Mouse (Mus musculus) skeletal muscle tissue, adult 2 months (tissue): ENCODE data around the gene Ndufaf7.

Experiments
- DNase-seq: peaks from one replicate; pipeline ENCODE4 v3.0.0-alpha.2; 2012; ENCODE audit warnings: low read depth, low spot score

Ndufaf7 gene

DNA sequence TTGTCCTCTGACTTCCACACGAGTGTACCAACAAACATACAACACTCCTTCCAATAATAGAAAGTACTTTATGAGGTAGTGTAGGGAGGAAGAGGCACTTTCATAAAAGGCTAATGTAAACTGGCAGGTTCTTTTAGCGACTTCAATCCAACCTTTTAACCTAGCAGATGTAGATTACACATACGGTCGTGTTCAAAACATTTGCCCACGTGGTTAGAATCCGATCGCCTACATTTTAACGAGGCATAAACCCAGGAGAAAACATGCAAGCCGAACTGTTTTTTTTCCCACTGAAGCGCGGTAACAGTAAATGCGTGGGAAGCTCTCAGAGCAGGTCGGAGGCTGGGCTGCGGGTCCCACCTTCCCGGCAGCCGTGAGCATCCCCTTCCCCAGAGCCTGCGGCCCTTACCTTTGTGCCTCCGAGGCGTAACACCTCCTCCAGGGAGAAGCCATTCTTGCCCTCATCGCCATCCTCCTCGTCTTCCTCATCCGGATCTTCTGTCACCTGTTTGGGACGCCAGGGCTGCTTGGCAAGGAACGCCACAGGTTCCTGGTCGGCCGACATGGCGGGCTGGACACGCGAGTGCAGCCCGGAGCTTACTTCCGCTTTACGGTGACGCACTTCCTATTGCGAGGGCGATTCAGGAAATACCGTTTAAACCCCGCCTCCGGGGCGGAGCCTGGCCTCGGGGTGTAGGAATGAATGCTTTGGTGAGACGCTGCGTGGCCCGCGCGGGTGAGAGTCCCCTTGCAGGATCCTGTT is at the start of gene Ndufaf7, which contains the start of gene Cebpz:
Gene Ndufaf7, plus strand, starts transcription at position 671 of the 763 bp plus-strand sequence.
Gene Cebpz, minus strand, starts transcription at position 601 of the 763 bp plus-strand sequence.
- peak; percentile 89 for DNase-seq

DNA sequence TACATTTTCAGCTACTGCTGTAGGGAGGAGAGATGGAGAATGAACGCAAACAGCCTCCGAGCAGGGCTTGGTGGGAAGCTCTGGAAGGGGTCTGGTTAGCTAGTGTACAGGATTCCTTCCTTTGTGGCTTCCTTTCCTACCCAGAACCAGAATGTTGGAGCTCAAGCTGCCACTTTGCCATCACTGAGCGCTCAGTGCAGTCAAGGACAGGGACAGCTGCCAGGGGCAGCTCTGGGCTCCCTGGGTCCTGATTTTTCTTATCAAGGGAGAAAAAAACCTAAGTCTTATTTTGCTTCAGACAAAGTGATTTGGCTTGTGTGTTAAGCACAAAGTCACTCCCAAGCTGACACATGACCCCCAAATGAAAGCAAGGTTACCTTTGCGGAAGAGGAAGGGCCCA is 48.4 kb upstream of the Ndufaf7 start:
- DNase-seq: no peak

DNA sequence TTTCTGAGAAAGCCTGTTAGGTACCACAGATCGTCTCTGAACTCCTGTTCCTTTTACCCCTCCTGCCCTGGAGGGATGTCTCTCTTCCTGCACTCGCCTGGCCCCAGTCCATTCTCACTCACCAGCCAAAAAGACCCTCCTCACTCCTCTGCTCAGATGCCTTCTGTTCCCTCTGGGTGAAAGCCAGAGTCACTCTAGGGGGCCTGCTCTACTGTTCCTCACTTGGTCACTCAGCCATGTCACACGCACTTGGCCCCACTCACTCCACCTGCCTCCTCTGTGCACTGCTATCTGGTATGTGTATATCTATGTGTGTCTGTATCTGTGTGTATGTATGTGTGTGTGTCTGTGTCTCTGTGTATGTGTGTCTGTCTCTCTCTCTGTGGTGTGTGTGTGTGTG is 47.8 kb upstream of the Ndufaf7 start:
- DNase-seq: no peak

DNA sequence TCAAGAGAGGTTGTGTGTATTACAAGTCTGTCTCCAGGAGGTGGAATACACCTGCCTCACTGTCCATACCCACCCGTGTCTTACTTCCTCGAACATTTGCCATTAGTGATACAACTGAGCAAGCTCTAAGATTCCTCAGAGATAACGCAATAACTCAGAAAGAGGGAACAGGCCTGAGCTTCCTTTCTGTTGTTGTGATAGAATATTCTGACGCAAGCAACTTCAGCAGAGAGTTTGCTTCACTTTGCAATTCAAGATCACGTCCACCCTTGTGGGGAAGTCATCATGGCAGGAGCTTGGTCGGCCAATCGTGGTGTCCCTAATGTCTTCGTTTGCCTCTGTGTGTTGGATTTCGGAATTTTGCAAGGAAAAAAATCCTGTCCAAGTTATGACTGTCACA is 45.9 kb upstream of the Ndufaf7 start:
- DNase-seq: no peak

DNA sequence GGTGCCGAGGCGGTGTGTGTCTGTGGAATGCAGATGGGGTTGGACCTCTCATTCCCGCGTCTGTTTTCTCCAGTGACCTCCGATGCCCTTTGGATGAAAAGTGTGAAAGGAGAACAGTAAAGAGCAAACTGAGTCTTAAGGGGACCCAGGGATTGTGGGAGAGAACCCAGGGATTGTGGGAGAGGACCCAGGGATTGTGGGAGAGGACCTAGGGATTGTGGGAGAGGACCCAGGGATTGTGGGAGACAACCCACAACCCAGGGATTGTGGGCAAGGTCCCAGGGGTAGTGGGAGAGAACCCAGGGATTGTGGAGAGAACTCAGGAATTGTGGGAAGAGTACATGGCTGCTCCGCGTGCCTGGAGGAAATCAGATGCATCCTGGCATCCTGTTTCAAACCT is 41.9 kb upstream of the Ndufaf7 start:
- DNase-seq: no peak

DNA sequence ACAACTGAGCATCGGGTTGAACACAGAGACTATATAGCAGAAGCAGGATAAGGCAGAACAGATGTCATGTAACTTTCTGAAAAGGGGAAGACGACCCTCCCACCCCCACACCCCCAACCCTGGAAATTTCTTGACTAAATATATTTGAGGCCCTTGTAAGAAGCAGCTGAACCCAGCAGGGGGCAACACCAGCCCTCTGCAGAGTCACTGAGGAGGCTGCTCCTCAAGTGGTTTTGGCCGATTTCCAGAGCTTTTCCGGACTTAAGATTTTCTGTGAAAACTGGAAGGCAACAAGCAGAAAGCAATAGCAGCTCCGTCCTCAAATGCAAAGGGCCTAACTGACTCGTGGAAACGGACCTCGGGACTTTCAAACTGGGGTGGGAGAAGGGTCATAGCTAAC is 41.5 kb upstream of the Ndufaf7 start:
- peak; percentile 52 for DNase-seq

DNA sequence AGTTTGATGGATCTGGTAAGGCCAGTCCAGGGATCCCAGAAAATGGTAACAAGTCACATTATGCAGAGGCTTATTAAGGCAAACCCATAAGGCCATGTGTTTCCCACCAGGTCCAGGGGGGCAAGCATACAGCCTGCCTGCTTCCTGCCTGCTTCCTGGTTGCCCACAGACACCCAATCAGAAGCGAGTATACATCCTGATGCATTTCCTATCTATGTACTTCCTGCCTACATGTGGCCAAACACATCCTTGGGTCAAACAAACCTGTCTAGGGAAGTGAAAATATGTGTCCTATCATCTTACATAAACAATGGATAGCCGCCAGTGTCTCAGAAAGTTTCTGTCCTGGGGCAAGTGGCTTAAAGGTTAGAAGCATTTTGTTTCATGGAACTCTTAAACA is 33.8 kb upstream of the Ndufaf7 start:
- no peak for DNase-seq

DNA sequence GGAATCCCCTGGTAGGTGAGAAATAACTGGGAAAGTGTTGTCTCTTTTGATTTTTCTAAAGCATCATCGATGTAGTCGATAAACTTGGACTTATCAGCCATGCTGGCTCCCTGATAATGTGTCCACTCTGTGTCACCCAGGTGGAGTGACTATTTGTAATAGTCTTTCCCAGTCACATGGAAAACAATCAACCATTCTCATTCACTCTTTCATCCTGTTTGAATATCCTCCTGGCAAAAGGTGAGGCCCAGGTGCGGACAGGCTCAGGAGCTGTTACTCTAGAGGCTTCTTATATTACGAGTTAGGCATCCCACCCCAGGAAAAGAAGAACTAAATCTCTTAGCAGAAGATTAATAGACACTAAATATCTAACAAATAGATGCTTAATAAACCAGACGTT is 30.0 kb upstream of the Ndufaf7 start, which contains the start of gene Sult6b1:
Gene Sult6b1, minus strand, starts transcription at position 101 of the 400 bp plus-strand sequence.
- no peak for DNase-seq

DNA sequence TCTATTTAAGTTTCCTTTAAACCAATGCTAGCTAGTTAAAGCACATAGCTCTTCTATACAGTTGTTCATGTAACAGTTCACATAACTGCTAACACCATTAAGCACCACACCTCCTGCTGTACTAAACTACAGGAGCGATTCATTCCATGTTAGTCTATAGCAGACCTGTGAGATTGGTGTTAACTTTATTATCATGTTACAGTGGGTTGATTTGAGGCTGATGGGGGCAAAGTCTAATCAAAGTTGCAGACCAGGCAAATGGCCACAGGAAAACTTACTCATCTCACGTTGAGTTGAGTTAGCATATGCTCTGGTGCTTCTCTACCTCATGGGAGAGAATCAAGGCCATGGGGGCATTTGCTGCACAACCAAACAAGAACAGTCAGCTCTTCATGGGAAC is 27.6 kb upstream of the Ndufaf7 start:
- DNase-seq: no peak

DNA sequence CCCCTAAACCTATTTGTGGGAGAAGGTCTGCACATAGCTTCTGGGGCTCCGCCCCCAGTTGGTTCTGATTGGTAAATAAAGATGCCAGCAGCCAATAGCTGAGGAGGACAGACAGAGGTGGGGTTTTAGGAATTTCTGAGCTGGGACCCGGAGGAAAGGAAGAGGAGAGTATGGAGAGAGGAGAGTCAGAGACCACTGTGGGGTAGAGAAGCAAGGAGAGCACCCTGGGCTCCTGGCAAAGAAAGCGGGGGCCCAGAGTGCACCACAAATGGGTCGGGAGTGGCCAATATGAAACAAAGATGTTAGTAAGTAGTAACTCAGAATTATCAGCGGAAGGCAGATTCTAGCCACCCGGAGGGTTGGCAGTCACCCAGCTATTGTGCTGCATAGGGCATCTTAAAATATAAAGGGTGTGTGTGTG is 24.1 kb upstream of the Ndufaf7 start:
- DNase-seq: no peak

DNA sequence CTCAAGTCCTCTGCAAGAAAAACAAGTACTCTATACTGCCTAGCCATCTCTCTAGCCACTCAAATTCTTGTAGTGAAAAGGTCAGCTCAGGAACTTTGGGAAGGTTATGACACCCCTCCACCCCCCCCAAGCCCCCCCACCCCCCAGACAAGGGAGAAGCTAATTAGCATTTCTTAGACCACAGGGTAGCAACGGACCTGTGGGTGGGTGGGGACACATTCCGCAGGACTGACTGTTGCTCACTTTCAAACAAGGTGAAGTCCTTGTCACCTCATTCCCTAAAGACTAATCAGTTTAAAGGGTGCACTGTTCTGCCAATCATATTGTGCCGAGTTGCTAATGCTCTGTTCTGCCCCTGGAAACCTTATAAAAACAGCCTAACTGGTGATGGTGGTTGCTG is 23.0 kb upstream of the Ndufaf7 start:
- DNase-seq: no peak

DNA sequence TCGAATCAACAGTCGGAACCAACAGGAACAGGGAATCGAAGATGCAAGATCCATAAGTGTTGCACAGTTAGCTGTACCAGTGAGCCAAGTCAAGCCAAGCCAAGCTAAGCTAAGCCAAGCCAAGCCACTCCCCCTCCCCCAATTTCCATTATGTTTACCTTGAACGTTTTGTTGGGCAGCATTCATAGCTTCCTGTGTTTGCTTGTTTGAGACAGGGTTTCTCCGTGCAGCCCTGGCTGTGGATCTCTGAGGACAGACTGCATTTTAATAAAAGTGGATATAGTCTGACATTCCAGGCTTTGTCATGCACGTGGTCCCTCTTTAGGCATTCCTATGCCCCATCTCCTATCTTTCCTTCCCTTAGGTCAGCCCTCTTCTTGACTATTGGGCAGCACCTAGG is 21.2 kb upstream of the Ndufaf7 start:
- DNase-seq: no peak

DNA sequence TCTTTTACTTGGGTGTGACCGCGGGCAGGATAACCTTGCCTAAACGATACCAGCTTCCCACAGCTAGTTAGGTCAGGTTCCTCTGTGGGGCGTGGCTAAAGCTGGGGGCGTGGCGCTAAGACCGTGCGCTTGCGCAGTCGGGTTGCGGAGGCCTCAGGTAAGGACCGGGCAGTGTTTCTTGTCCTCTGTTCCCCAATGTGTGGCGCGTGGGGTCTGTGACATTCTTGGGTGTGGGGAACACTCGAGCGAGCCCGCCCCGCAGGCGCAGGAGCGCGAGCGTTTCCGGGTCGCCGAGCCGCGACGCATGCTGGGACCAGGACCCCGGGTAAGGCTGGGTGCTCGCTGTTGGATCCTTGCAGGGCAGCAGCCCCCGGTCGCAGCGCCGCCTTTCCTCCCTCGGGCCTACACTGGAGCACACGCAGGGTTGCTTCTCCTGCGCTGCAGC is 20.5 kb upstream of the Ndufaf7 start, which contains the start of gene Cebpzos:
Gene Cebpzos, plus strand, starts transcription at position 132 of the 445 bp plus-strand sequence.
- peak; percentile 80 for DNase-seq

DNA sequence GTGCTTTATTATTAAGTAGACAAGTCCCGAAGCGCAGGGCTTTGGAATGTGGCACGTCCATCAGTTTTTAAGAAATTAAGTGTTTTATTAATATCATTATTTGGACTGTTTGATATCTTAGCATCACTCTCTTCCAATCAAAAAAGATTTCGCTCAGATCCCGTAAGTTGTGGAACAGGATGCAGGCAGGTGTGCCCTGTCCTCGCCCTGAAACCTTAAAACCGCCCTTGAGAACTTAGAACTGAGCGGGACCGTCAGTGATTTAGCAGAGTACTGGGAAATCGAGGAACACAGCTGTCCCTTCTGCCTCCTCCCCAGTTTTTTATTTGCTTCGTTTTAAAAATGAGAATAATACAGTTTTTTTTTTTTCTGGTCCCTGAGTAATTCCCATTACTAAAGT is 20.0 kb upstream of the Ndufaf7 start:
- no peak for DNase-seq

DNA sequence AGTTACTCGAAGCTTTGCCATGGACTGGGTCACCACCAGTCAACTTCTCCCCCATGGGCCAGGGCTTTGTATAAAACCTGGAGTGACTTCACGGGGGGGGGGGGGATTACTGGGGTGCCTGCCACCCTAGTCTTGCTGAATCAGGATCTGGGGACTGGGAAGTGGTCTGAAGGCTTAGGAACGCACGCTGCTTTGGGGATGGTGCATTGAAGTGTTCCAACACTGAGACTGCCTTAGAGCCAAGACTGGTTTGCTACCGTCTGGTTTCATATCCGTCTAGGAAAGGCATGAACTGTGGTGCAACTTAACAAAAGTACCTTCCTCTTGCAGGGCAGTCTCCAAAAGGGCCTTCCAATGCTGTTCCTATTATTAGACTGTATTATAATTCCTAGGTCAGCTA is 19.2 kb upstream of the Ndufaf7 start:
- DNase-seq: no peak

DNA sequence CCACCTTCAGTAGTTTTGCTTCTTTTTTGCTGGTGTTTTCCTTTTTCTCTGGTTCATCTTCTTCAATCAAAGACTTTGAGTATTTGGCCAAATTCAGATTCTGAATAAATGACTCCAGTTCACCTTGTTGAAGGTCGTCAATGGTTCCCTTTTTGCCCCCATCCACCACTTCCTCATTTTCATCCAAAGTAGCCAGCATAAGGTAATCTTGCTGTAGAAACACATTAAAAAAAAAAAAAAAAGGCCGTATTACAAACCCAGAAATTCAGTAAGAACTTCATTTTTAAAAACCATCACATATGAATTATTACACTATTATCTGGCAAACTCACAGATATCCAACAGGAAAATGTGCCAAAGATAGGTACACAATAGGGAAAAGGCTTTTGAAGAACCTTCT is 1.1 kb upstream of the Ndufaf7 start:
- no peak for DNase-seq

DNA sequence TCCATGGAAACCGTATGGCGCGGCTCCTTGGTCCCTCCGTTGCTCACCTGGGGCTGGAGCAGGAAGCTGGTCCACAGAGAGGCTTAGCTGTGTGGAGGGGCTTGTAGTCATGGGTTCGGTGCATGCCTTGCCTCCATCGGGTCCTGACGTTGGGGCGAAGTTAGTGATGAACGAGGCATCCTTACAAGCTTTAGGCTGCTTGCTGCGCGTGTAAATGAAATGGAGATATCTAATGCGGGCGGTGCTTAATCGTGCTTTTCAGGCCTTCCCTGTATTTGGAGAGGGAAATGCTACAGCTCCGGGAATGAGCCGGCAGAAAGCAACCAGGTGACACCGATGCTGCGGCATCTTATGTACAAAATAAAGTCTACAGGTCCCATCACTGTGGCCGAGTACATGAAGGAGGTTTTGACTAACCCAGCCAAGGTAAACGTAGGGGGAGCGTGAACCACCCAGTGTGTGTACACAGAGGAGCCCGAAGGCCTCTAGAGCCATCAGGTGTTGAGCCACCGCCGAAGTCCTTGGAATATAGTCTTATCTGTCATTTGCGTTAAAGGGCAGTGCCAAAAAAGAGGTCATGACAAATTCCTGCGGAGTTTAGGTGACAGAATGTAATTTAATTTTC is 405 bp downstream of the Ndufaf7 start:
- no peak for DNase-seq

DNA sequence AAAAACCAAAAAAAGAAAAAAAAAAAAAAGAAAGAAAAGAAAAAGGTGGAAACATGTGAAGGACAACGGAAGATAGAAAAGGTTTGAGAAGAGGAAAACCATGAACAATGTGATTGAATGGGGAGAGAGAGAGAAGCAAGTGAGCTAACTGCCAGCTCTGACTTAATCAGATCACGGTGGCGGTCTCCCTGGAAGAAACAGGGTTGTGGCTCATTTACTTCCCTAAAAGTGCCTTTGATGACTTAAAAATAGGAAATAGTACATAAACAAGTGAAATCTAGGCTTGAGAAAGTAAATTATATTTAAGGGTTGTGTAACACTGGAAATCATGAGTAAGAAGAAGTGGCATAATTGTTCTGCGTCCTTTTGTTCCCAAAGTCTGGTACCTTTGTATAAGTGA is 2.0 kb downstream of the Ndufaf7 start:
- no peak for DNase-seq

DNA sequence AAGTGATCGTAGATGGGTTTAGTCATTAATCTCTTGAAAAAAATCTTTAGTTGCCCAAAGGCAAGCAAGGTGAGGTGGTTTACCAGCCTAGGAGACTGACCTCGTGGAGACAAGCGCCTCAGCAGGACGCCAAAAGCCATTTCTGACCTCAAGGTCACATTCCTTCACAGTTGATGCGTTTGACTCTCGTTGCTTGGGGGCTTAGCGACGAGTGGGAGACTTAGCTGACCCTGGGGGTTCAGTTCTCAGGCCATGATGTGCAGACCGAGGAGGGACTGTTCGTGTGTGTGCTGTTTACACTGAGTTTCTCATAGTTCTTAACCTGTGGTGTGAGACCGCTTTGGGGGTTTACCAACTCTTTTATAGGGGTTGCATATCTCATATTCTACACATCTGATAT is 5.6 kb downstream of the Ndufaf7 start:
- no peak for DNase-seq

DNA sequence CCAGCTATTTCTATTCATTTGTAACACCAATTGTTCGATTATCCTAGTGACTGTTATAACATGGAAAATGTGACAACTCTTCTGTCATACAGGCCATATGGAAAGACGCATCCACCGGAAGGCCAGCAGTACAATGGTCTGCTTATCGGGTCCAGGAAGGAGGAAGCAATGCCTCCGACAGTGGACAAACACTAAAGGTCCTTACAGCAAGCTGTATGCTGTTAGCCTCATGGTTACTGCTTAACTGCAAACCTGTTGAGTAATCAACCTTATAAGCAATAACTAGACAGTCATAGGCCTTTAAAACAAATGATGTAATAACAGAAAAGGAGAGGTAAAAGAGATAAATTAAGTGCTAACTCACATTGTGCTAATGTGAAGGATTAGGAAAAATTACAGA is 14.3 kb downstream of the Ndufaf7 start:
- no peak for DNase-seq

DNA sequence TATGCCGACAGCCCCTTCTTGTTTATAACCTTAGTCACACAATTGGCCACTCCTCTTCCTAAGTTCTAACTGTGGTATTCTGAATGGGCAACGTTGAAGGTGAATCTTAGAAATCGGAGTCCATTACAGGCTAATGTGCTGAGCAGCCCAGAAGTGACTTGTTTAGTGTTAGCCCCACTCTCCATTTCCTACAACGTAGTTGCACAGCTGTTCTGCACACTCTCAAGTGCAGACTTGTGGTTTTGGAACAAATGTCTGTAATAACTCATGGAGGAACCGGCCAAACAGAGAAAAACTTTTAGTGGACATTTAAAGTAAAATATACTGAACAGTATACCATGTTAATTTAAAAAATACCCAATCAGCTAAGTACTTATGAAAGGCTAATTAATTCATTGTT is 15.1 kb downstream of the Ndufaf7 start:
- DNase-seq: no peak

DNA sequence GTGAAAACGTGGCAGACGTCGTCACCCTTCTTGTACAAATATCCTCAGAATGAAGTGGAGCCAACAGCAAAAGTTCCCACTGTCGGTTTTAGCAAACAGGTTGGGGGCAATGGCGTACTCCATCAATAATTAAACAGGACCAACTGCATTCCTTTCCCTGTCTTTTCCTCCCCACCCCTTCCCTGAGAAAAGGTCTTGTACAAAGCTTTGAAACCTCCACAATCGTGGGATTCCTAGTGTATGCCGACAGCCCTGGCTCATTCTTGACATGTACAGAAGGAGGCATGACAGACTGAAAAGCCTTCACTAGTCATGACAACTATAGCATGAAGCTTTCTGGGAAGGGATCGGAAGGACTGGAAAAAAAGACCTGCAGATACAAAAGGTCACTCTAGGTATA is 16.3 kb downstream of the Ndufaf7 start:
- DNase-seq: no peak

DNA sequence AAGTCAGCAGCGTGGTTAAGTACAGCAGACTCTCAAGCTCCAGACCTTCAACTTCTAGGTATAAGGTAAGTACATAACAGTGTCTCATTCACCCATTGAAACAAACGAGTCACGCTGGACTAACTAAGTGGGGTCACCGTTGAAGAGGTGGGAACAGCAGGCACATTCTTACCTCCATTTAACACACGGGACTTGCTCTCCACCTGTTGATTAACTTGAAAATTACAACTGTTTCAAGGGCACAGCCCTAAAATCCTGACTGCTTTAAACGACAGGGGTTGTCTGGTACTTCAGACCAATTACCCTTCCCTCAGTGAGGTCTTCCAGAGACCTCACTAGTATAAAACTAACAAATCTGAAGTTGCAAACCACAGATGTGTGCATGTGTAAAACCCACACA is 22.5 kb downstream of the Ndufaf7 start:
- no peak for DNase-seq
